Mouse (Mus musculus) urinary bladder, adult 2 months (tissue): ENCODE data around the gene Kcna2. TPM values are rescaled to one million over a fixed set of nuclear protein-coding genes. Genes with fewer than 3 reads are reported as not detected.

Experiments used
- DNase-seq: peaks from one replicate; pipeline ENCODE4 v3.0.0; 2022; ENCODE audit warnings: low spot score
- polyA plus RNA-seq: library from polyadenylated mRNA; depleted of rRNA; stranded (reverse); fragments of >200 nt; gene quantifications from 2 replicates; pipeline ENCODE4 v1.2.3, GENCODE M21; 2012; rRNA removed

Kcna2 gene
- 4.9 and 6.2 TPM in 2 replicates for polyA plus RNA-seq

GRCm38 (mm10) chr3:107100811-107101455 lies at the start of gene Kcna2:
TSS of gene Kcna2 (plus strand) at chr3:107101146.
- no peak for DNase-seq

DNA sequence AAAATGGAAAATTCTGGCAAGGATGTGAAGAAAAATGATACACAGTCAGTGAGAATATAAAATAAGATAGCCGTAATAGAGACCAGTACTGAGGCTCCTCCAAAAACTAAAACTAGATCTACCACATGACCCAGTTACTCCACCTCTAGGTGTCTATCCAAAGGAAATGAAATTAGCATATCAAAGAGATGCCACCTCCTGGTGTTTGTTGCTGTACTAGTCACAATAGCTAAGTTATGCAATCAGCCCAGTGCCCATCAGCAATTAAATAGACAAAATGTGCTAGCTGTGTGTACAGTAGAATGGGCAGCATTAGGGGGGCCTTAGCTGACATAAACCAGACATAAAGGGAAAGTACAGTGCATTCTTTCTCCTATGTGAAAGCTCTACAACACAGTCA lies 39.5 kb upstream of the Kcna2 start:
- no peak for DNase-seq

DNA sequence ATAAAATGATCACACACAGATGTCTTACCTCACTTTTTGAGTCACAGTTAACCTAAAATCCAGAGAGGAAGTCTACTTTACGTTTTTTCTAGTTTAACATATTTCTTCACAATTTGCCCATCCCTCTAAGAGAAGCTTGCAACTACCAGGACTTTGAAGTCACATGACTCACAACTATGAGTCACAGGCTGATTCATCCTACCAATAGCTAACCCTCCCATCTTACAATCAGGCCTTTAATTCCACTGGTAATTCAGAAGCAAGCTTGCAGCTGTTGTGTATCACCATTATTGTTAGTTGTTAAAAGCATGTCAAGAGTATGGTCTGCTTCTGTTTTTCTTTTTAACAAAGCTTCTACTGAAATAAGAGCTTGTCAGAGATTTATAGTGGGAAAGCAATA lies 38.2 kb upstream of the Kcna2 start:
- DNase-seq, result no peak

GRCm38 (mm10) chr3:107065510-107066095 lies 35.3 kb upstream of the Kcna2 start:
- DNase-seq, result no peak

DNA sequence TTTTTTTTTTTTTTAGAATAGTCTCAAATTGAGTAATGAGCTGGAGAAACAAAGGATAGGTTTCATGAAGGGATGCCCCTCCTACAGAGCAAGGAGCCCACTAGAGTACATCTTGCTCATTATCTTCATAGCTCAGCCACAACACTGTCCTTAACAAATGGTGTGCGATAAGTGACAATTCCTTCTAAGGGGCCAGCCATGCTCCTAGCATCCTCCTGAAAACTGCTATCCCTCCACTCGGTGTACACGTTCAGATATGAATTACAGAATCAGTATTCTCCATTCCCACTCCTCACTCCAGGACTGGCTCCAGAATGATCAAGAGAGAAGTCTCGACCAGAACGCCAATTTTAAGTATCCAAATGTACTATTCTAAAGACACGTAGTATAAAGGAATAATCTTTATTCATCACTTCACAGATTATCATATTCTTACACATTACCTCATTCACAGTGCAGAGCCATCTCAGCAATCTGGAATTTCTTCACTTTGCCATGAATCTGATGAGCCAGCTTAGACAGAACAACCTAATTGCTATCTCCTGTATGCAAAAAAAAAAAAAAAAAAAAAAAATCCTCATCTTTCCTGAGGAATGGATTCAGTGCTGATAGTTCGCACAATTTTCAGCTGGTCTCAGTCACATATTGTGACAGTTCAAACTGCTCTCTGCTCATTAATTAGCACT lies 34.6 kb upstream of the Kcna2 start:
- DNase-seq, result no peak

GRCm38 (mm10) chr3:107067245-107067644 lies 33.7 kb upstream of the Kcna2 start:
- DNase-seq, result no peak

GRCm38 (mm10) chr3:107073863-107074262 lies 27.1 kb upstream of the Kcna2 start:
- no peak for DNase-seq

DNA sequence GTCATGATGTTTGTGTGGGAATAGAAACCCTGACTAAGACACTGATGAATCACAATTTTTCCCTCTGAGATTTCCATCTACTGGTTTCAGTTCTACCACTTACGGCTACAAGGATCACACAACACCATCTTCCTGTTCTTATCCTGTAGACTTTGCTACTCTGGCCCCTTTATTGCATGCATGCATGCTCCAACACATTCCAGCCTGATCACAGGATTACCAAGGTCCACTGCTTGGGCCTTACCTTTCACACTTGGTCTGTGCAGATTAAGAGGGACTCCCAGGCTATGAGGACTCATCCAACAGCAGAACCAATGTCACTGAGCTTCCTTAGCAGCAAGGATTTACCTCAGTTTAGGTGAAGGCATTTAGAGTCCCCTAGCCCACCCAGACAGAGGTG lies 25.2 kb upstream of the Kcna2 start:
- DNase-seq, result no peak

GRCm38 (mm10) chr3:107076658-107077057 lies 24.3 kb upstream of the Kcna2 start:
- no peak for DNase-seq

DNA sequence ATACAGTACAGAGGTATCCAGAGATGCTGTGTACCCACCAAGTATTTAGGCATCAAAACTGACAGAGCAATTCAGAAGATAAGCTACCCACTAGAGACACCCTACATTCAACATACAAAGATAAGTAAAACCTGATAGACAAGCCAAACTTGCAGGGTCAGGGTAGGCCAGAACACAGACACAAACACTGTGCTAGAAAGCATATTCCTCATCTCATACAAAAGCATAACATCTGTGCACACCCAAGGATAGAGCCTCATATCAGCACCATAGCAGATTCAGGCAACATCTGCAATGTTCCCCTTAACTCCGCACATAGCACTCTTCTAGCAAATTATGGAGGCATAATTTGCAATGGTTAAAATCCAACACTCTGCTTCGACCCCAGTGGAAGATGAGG lies 23.8 kb upstream of the Kcna2 start:
- DNase-seq, result no peak

- no peak for DNase-seq
Observed at GRCm38 (mm10) chr3:107080803-107081202, 20.1 kb upstream of the Kcna2 start.

DNA sequence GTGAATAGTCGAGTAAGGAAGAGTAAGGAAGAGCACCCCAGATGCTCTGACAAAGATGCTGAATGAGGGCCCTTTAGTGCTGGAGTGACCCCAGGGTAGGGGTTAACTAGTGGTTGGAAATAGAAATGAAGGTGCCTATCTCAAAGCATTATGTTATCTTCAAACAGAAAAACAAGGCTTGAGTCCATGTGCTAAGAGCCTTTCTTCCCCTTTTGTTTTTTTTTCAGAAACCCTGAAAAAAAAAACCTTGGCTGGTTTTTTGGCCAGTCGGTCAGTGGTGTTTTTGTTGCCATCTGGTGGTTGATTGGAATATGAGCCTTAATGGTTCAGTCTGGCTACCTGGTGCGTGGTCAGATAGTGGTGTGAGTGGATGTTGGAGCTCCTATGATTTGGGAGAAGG lies 19.7 kb upstream of the Kcna2 start:
- no peak for DNase-seq

GRCm38 (mm10) chr3:107084586-107084985 lies 16.4 kb upstream of the Kcna2 start:
- DNase-seq, result no peak

DNA sequence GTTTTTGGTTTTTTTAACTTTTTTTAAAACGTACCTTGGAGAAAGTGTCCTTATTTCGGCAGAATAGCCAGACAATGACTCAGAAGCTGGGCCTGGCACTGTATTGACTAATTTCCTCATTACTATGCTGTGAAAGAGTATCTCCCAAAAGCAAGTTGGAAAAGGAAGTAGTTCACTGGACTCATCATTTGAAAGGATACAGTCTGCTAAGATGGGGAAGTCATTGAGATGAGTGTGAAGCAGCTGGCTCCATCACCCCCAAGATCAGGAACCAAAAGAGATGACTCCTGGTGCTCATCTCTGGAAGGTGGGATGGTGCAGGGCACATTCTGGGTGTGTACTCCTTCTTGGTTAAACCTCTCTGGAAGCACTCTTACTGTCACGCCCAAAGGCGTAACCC lies 13.5 kb upstream of the Kcna2 start:
- no peak for DNase-seq

- no peak for DNase-seq
Observed at GRCm38 (mm10) chr3:107088820-107089219, 12.1 kb upstream of the Kcna2 start.

DNA sequence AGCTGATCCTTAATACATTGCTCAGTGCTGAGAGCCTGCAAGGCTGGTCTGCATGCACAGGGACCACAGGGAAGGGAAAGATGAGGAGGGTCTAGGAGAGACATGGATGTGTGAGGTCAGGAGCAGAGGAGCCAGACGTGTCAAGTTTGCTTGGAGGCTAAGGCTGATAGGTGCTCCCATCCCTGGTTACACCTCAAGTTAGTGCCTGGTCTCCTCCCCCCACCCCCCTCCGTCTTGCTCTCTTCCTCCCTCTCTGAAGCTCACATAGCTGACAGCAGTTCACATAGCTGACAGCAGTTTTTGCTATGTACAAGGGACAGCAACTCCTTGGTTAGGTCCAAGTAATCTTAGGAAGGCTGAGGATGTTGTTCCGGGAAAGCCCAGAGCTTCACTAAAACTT lies 11.5 kb upstream of the Kcna2 start:
- no peak for DNase-seq

- DNase-seq, result no peak
Observed at GRCm38 (mm10) chr3:107090001-107090400, 10.9 kb upstream of the Kcna2 start.

GRCm38 (mm10) chr3:107090403-107091150 lies 10.4 kb upstream of the Kcna2 start:
- DNase-seq, result no peak

DNA sequence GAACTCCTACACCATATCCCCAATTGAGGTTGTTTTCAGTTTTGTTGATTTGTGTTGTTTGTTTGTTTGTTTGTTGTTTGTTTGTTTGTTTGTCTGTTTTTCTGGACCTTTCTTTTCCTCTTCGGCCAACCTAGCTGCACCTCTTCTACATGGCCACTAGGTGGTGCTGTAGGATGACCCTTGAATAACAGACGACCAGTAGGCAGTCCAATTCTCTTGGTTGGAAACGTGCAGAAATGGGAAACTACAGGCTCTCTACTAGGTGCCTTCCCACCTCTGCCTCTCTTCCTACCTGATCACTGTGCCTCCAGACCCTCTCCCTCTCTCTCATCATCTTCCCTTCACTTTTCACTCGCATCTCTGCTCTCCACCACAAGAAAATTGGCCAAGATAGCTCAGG lies 6.9 kb upstream of the Kcna2 start:
- no peak for DNase-seq

DNA sequence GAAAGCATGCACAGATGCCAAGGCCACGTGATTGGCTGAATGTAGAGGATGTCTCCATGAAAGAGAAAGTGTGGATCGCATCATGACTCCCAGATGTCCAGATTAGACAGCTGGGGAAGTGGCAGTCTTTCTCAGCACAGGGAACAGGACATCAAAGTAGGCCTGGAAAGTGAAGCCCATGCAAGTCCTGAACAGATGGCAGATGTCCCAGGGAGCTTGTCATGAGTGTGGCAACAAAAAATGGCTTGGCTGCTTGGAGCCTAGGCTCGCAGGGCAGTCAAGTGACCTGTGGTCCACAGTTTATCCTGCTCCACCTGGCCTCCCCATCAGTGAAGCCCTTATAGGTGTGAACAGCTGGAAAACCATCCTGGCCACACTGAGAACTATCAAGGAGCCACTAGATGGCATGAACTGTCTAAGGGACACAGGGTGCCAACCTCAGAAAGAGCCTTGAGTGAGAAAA lies 4.6 kb upstream of the Kcna2 start:
- DNase-seq, result no peak

GRCm38 (mm10) chr3:107099866-107100265 lies 1.1 kb upstream of the Kcna2 start:
- no peak for DNase-seq

GRCm38 (mm10) chr3:107101456-107101786 lies 475 bp downstream of the Kcna2 start:
- no peak for DNase-seq
